Mouse (Mus musculus) forebrain, embryonic 16.5 days (tissue): ENCODE results near the gene Gstt3. TPM values are rescaled to one million over a fixed set of nuclear protein-coding genes. Genes with fewer than 3 reads are reported as not detected.

Experiments used
- ATAC-seq: fragments of 200-750 bp; cut with Nextera tagmentation; 2 replicates; pipeline ENCODE4 v1.8.0; 2017; ENCODE audit warnings: mild to moderate bottlenecking, moderate library complexity
- H3K27ac ChIP-seq: fragments of 300-500 bp; sonication (generic); 2 replicates; pipeline ENCODE4 v1.5.1; 2014; ENCODE audit warnings: low read length, control low read depth
- H3K27me3 ChIP-seq: fragments of 300-500 bp; sonication (generic); replicated peaks from 2 replicates; pipeline ENCODE4 v1.6.1; 2014; ENCODE audit warnings: low read length; ENCODE audit not compliant: control insufficient read depth, insufficient read depth
- H3K36me3 ChIP-seq: fragments of 300-500 bp; sonication (generic); 2 replicates; pipeline ENCODE4 v1.6.1; 2014; ENCODE audit not compliant: control insufficient read depth, insufficient read depth
- H3K4me1 ChIP-seq: fragments of 300-500 bp; sonication (generic); replicated peaks from 2 replicates; pipeline ENCODE4 v1.6.1; 2014; ENCODE audit warnings: low read length; ENCODE audit not compliant: control insufficient read depth, insufficient read depth
- H3K4me2 ChIP-seq: fragments of 300-500 bp; sonication (generic); 2 replicates; pipeline ENCODE4 v1.6.1; 2014; ENCODE audit warnings: mild to moderate bottlenecking, low read length, control low read depth
- H3K4me3 ChIP-seq: fragments of 300-500 bp; sonication (generic); replicated peaks from 2 replicates; pipeline ENCODE4 v1.5.1; 2014; ENCODE audit warnings: mild to moderate bottlenecking, low read length, control low read depth
- H3K9ac ChIP-seq: fragments of 300-500 bp; sonication (generic); replicated peaks from 2 replicates; pipeline ENCODE4 v1.6.1; 2014; ENCODE audit warnings: low read depth, low read length, control low read depth
- H3K9me3 ChIP-seq: fragments of 300-500 bp; sonication (generic); 2 replicates; pipeline ENCODE4 v1.6.1; 2016; ENCODE audit warnings: low read length; ENCODE audit not compliant: control insufficient read depth
- WGBS: fragments of 180-500 bp; shearing (Covaris S2); extraction: QIAGEN DNeasy Blood & Tissue Kit; methylation state at CpG from one replicate; pipeline ENCODE4 v1.1.7; 2014; 5-methylcytosine and 5-hydroxymethylcytosine counted together
- polyA plus RNA-seq: library from polyadenylated mRNA; unstranded; fragments of >200 nt; fragmentation: Nextera tagmentation; extraction: Ambion mirVana; gene quantifications from 2 replicates; pipeline ENCODE4 v1.2.1, GENCODE M21; 2015

Gene Gstt3
- 0.77 and 1.2 TPM in 2 replicates for polyA plus RNA-seq

DNA sequence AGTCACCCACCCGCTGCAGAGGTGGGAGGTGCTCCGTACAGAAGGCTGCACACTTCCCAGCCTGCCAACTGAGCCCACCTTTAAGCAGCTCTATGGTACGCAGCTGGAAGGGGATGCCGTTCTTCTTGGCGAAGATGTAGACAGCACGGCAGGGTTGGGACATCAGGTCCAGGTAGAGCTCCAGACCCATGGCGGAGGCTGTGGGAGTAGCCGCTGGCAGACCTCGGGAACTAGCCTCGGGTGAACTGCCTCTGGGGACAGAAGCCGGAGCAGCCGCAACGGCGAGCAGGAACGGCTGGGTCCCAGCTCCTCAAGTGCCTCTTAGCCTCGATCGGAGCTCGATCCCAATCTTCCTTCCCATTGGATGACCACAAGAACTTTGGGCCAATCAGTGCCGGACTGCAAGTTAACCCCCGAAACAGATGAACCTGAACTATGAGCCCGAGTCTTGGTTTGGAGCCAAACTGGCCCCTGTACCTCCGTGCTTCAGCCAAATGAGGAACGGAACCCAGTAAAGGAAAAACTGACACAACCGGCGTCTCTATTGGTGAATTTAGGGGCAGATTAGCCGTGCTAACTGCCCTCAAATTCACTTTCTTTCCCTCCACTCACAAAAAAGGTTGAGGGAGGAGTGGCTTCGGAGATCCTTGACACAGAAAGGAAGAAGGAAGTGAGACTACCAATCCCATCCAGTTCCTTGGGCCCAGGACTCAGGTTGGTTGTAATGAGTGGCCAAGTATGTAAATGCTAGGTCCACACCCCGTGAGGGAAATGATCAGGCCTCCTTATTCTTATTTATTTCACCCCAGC lies at the start of gene Gstt3, which contains the start of gene Gm20441:
TSS of gene Gstt3 (minus strand) at position 646 of the 810 bp plus-strand sequence.
TSS of gene Gm20441 (minus strand) at position 186 of the 810 bp plus-strand sequence.
- ATAC-seq = no peak
- peaks cover 18% of the 10 kb centered on the region for H3K27me3 ChIP-seq
- H3K4me3 ChIP-seq = peak within 1 kb of the TSS; percentile 32
- under 1% methylated on average over 28 of the region's 28 CpGs for WGBS
- H3K27ac ChIP-seq = no peak within 1 kb of the TSS
- peak within 1 kb of the TSS; percentile 39 for H3K9ac ChIP-seq
- peaks cover 9% of the 10 kb centered on the region for H3K4me1 ChIP-seq
- H3K4me2 ChIP-seq = peak within 1 kb of the TSS; percentile 57
- no peaks in the 10 kb centered on the region for H3K9me3 ChIP-seq
- no peaks in the 10 kb centered on the region for H3K36me3 ChIP-seq

DNA sequence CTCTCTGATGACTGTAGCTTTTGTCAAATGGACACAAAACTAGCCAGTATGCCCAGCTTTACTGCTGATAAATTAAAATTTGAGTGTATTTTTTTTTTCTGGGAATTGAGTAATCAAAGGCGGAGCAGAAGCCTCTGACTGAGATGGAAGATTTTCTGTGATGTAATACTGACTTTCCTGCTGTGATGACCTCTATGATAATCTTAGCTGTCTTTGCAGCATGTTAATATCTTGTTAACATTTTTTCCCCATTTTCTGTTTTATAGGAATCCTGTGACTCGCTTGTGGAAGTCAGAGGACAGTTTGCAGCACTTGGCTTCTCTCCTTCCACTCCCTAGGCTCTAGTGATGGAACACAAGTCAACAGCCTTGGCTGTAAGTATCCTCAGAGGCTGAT lies 49.1 kb upstream of the Gstt3 start:
- H3K9me3 ChIP-seq = no peaks in the 10 kb centered on the region
- WGBS = 88% methylated on average over 2 of the region's 2 CpGs
- H3K9ac ChIP-seq = no peak overlapping the region
- ATAC-seq = no peak
- peaks cover 20% of the 10 kb centered on the region for H3K4me1 ChIP-seq
- no peak overlapping the region for H3K4me2 ChIP-seq
- H3K4me3 ChIP-seq = no peak overlapping the region
- H3K27ac ChIP-seq = no peak overlapping the region
- H3K27me3 ChIP-seq = peaks cover 10% of the 10 kb centered on the region
- H3K36me3 ChIP-seq = no peaks in the 10 kb centered on the region

DNA sequence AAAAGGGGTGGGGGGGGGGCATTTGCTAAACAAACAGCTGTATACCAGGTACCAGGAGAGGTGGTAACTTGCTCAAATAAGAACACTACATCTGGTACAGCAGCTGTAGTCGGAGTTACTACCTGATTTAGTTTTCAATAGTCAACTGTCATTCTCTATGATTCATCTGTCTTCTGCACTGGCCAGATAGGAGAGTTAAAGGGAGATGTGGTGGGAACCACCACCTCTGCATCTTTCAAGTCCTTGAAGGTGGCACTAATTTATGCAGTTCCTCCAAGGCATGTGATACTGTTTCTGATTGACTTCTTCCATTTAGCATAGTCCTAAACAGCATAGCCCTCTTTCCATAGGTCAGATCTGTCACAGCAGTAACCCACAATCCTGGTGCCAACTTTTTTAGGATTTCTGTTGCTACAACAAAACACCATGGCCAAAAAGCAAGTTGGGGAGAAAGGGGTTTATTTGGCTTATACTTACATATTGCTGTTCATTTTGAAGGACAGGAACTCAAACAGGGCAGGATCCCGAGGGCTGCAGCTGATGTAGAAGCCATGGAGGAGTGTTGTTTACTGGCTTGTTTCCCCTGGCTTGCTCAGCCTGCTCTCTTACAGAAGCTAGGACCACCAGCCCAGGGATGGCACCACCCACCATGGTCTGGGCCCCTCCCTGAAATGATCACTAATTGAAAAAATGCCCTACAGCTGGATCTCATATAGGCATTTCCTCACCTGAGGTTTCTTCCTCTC lies 48.5 kb upstream of the Gstt3 start:
- Histone ChIP-seq H3K27me3 (peaks cover 7% of the 10 kb centered on the region), H3K27ac (no peak overlapping the region), H3K36me3 (no peaks in the 10 kb centered on the region), H3K9ac (no peak overlapping the region), H3K4me3 (no peak overlapping the region), H3K4me1 (peaks cover 17% of the 10 kb centered on the region), H3K9me3 (no peaks in the 10 kb centered on the region), H3K4me2 (no peak overlapping the region)
- no peak for ATAC-seq
- 90% methylated on average over 2 of the region's 2 CpGs for WGBS

DNA sequence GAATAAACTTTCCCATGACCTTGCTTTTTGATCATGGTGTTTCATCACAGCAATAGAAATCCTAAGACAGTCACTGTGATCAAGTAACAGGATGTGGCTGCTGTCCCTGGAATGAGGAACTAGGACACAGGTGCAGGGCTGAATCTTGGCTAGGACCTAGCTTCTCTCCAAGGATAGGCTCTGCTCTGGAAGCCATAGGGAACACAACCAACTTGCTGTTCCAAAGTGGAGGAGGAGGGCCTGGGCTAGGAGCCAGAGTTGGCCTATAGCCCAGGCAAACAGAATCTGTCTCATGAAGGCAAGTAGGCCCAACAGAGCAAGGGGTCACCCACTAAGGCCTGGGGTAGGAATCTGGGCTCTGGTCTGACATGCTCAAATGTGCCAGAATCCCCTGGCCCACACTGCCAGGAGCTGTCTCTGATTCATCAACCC lies 47.3 kb upstream of the Gstt3 start:
- no peak overlapping the region for H3K4me3 ChIP-seq
- peaks cover 9% of the 10 kb centered on the region for H3K4me1 ChIP-seq
- no peaks in the 10 kb centered on the region for H3K9me3 ChIP-seq
- no peaks in the 10 kb centered on the region for H3K27me3 ChIP-seq
- no peak overlapping the region for H3K27ac ChIP-seq
- H3K36me3 ChIP-seq = no peaks in the 10 kb centered on the region
- no peak overlapping the region for H3K4me2 ChIP-seq
- H3K9ac ChIP-seq = no peak overlapping the region
- peak; percentile 83 for ATAC-seq

DNA sequence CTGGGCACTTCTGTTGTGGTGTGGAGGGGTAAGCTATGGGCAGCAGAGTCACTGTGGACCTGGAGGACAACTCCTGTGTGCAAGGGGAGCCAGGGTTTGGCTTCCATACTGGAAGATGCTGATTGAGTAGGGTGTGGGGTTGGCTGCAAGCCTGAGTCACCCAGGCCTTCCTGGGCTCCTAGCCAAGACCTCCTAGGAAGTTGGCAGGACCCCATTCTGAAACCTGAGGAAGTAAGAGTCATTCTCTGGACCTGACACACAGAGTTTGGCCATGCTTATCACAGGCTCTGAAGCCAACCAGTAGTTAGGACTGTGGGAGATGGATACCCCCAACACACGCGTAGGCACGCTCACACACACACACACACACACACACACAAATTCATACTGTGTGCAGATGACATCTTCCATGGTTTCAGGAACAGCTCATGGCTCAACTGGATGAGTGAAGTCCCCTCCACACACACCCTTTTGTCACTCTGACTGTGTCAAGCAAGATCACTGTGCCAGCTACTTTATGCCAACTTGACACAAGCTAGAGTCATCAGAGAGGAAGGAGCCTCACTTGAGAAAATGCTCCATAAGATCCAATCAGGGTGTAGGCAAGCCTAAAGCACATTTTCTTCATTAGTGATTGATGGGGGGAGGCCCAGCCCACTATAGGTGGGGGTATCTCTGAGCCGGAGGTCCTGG lies 46.6 kb upstream of the Gstt3 start:
- no peak for ATAC-seq
- H3K4me1 ChIP-seq = peaks cover 9% of the 10 kb centered on the region
- no peaks in the 10 kb centered on the region for H3K36me3 ChIP-seq
- 82% methylated on average over 4 of the region's 4 CpGs for WGBS
- H3K27ac ChIP-seq = no peak overlapping the region
- H3K9me3 ChIP-seq = no peaks in the 10 kb centered on the region
- H3K4me3 ChIP-seq = no peak overlapping the region
- H3K27me3 ChIP-seq = no peaks in the 10 kb centered on the region
- H3K9ac ChIP-seq = no peak overlapping the region
- no peak overlapping the region for H3K4me2 ChIP-seq

DNA sequence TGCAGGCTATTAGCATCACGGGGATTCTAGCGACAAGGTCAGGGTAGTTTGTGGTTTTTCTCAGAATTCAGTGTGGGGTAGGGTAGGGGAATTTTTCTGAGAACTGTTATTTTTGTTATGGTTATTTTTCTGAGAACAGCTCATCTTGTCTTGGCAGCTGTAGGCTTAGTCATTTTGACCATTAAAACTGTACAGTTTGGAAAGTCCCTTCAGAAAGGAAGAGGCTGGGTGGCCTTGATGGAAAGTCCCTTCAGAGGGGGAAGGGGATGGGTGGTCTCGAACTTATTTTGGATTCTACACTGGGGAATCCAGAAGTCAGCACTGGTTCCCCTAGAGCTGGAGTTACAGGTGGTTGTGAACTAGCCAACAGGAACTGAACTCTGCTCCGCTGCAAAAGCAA lies 43.3 kb upstream of the Gstt3 start:
- no peak for ATAC-seq
- 91% methylated on average over 4 of the region's 4 CpGs for WGBS

DNA sequence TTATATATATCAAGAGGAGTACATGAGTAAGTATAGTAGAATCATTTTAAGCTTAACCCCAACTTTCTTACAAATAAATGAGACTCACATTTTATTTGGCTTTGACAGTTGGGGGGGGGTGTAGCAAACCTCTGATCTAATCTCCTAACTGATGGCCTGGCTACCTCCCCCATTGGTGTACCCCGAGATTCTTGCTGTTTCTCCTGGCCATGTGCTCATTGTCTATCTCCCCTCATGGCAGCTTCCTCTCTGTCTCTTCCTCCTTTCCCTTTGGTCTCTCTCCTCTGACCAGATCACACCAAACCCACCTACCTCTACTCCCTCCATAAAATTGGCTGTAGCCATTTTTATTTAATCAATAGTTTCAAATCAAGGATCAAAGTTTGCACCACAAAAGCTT lies 42.6 kb upstream of the Gstt3 start:
- ATAC-seq = no peak
- H3K9me3 ChIP-seq = no peaks in the 10 kb centered on the region
- H3K27ac ChIP-seq = no peak overlapping the region
- H3K36me3 ChIP-seq = no peaks in the 10 kb centered on the region
- WGBS = 88% methylated on average over 1 of the region's 1 CpGs
- H3K4me3 ChIP-seq = no peak overlapping the region
- no peak overlapping the region for H3K4me2 ChIP-seq
- no peak overlapping the region for H3K9ac ChIP-seq
- no peaks in the 10 kb centered on the region for H3K27me3 ChIP-seq
- peaks cover 8% of the 10 kb centered on the region for H3K4me1 ChIP-seq

More for the DNA sequence above, 43.3 kb upstream of the Gstt3 start:
- Histone ChIP-seq H3K36me3 (no peaks in the 10 kb centered on the region), H3K27me3 (no peaks in the 10 kb centered on the region), H3K9ac (no peak overlapping the region), H3K4me3 (no peak overlapping the region), H3K9me3 (no peaks in the 10 kb centered on the region), H3K4me2 (no peak overlapping the region), H3K4me1 (peaks cover 9% of the 10 kb centered on the region), H3K27ac (no peak overlapping the region)

DNA sequence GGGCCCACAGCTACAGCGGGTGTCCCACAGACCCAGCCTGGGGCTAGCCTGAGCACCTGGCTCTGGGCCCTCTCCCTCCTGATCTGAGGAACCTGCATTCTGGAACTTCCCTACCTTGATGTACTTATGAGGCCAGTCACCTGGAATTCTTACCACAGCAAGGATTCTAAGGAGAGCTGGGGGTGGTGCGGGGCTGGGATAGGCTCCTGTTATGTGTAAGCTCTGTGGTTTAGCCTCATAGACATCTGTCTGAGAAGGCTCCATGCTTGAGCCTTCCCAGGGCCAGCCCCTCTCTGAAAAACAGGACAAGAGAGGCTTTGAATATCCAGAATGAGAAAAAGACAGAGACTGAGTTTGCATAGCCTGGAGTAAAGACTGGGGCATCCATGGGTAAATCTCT lies 41.2 kb upstream of the Gstt3 start, which contains the start of gene Gstt4:
TSS of gene Gstt4 (minus strand) at position 101 of the 400 bp plus-strand sequence.
- Histone ChIP-seq H3K27me3 (no peaks in the 10 kb centered on the region), H3K36me3 (no peaks in the 10 kb centered on the region), H3K9me3 (no peaks in the 10 kb centered on the region), H3K4me1 (peaks cover under 1% of the 10 kb centered on the region; the same call in 1 of the 2 replicates), H3K27ac (no peak within 1 kb of the TSS), H3K9ac (no peak within 1 kb of the TSS), H3K4me3 (no peak within 1 kb of the TSS), H3K4me2 (no peak within 1 kb of the TSS)
- WGBS = 94% methylated on average over 2 of the region's 2 CpGs
- no peak for ATAC-seq

DNA sequence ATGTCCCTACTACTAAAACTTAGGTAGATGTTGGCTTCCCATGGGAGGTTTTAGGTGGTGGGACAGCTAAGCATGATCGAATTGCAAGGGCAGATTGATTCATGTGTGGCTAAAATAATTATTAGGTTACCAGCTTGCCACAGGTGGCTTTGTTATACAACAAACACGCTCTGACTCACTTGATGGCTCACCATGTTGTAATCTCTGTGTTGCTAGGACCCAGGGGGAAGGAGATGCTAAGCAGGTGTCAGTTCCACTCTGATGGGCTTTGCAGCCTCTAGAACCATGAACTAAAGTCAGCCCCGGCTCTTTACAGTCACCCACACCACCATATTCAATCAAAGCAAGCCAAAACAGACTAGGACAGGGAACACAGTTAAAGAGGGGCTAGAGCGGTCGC lies 38.7 kb upstream of the Gstt3 start:
- 94% methylated on average over 5 of the region's 5 CpGs for WGBS
- Histone ChIP-seq H3K4me2 (no peak overlapping the region), H3K9me3 (no peaks in the 10 kb centered on the region), H3K4me1 (no peaks in the 10 kb centered on the region), H3K36me3 (no peaks in the 10 kb centered on the region), H3K9ac (no peak overlapping the region), H3K27ac (no peak overlapping the region), H3K27me3 (no peaks in the 10 kb centered on the region), H3K4me3 (no peak overlapping the region)
- ATAC-seq = no peak
